Mouse (Mus musculus): Measurements from ENCODE around the gene Ptprh. TPM values are rescaled to one million over a fixed set of nuclear protein-coding genes. Genes with fewer than 3 reads are reported as not detected.

Ptprh gene
- not detected in 2 replicates for polyA plus RNA-seq (2014; fragmentation: Nextera tagmentation; extraction: Ambion mirVana)

- Histone ChIP-seq H3K4me3 (ENCODE audit: low read depth, low read length) (no peak within 1 kb of the TSS), H3K4me1 (ENCODE audit: control insufficient read depth, insufficient read depth, low read length) (no peaks in the 10 kb centered on the region), H3K27me3 (ENCODE audit: control insufficient read depth, insufficient read depth, low read length) (no peaks in the 10 kb centered on the region), H3K27ac (ENCODE audit: low read depth, low read length) (no peak within 1 kb of the TSS), H3K4me2 (ENCODE audit: low read depth) (no peak within 1 kb of the TSS), H3K9me3 (ENCODE audit: control insufficient read depth, low read length) (no peaks in the 10 kb centered on the region), H3K9ac (ENCODE audit: low read length) (no peak within 1 kb of the TSS), H3K36me3 (ENCODE audit: control insufficient read depth, insufficient read depth, low read length) (no peaks in the 10 kb centered on the region)
- WGBS, result 81% methylated on average over 6 of the region's 6 CpGs
- DNase-seq (ENCODE audit: low spot score), result no peak
- no peak for ATAC-seq (ENCODE audit: insufficient read depth, low FRiP score, low TSS enrichment)
These were observed at the start of gene Ptprh for GRCm38 (mm10) chr7:4603873-4604272. Gene Ptprh, minus strand, starts transcription at chr7:4604041.

DNA sequence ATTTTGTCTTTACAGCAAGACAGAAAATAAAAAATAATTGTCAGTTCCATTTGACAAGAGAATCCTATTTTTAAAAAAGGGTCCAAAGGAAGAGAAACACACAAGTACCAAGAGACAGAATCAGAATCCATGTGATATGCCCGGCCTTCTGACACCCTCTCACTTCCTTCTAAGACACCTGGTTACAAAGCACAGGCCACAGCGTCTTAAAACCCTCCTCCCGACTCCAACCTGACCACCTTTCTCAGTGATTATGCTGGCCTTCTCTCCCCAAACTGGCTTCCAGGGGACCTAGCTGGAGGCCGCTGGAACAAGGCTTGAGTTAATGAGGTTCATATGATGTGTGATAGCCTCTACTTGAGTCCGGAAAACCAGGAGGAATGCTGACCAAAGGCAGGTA lies 49.5 kb upstream of the Ptprh start:
- Histone ChIP-seq H3K9ac (ENCODE audit: low read length) (no peak overlapping the region), H3K9me3 (ENCODE audit: control insufficient read depth, low read length) (no peaks in the 10 kb centered on the region), H3K4me3 (ENCODE audit: low read depth, low read length) (no peak overlapping the region)

GRCm38 (mm10) chr7:4652726-4653125 lies 48.9 kb upstream of the Ptprh start:
- no peak overlapping the region for H3K27ac ChIP-seq (ENCODE audit: low read depth, low read length)
- ATAC-seq (ENCODE audit: insufficient read depth, low FRiP score, low TSS enrichment) (no peak), DNase-seq (ENCODE audit: low spot score) (no peak)
- WGBS, result 93% methylated on average over 5 of the region's 5 CpGs
- H3K27me3 ChIP-seq (ENCODE audit: control insufficient read depth, insufficient read depth, low read length), result no peaks in the 10 kb centered on the region
- no peak overlapping the region for H3K9ac ChIP-seq (ENCODE audit: low read length)
- H3K4me1 ChIP-seq (ENCODE audit: control insufficient read depth, insufficient read depth, low read length), result peaks cover 12% of the 10 kb centered on the region
- no peak overlapping the region for H3K4me3 ChIP-seq (ENCODE audit: low read depth, low read length)
- H3K36me3 ChIP-seq (ENCODE audit: control insufficient read depth, insufficient read depth, low read length), result no peaks in the 10 kb centered on the region
- H3K9me3 ChIP-seq (ENCODE audit: control insufficient read depth, low read length), result no peaks in the 10 kb centered on the region
- H3K4me2 ChIP-seq (ENCODE audit: low read depth), result no peak overlapping the region

More for the DNA sequence above, 49.5 kb upstream of the Ptprh start:
- ATAC-seq (ENCODE audit: insufficient read depth, low FRiP score, low TSS enrichment) (no peak), DNase-seq (ENCODE audit: low spot score) (no peak)
- Histone ChIP-seq H3K4me1 (ENCODE audit: control insufficient read depth, insufficient read depth, low read length) (peaks cover 12% of the 10 kb centered on the region), H3K27me3 (ENCODE audit: control insufficient read depth, insufficient read depth, low read length) (no peaks in the 10 kb centered on the region), H3K4me2 (ENCODE audit: low read depth) (no peak overlapping the region), H3K36me3 (ENCODE audit: control insufficient read depth, insufficient read depth, low read length) (no peaks in the 10 kb centered on the region), H3K27ac (ENCODE audit: low read depth, low read length) (no peak overlapping the region)
- 88% methylated on average over 5 of the region's 5 CpGs for whole genome bisulfite sequencing

GRCm38 (mm10) chr7:4651581-4651980 lies 47.7 kb upstream of the Ptprh start:
- Histone ChIP-seq H3K27ac (ENCODE audit: low read depth, low read length) (no peak overlapping the region), H3K4me1 (ENCODE audit: control insufficient read depth, insufficient read depth, low read length) (peaks cover under 1% of the 10 kb centered on the region), H3K9me3 (ENCODE audit: control insufficient read depth, low read length) (no peaks in the 10 kb centered on the region), H3K36me3 (ENCODE audit: control insufficient read depth, insufficient read depth, low read length) (no peaks in the 10 kb centered on the region), H3K9ac (ENCODE audit: low read length) (no peak overlapping the region), H3K27me3 (ENCODE audit: control insufficient read depth, insufficient read depth, low read length) (no peaks in the 10 kb centered on the region), H3K4me2 (ENCODE audit: low read depth) (no peak overlapping the region), H3K4me3 (ENCODE audit: low read depth, low read length) (no peak overlapping the region)
- ATAC-seq (ENCODE audit: insufficient read depth, low FRiP score, low TSS enrichment) (no peak), DNase-seq (ENCODE audit: low spot score) (no peak)
- WGBS, result 76% methylated on average over 8 of the region's 8 CpGs

GRCm38 (mm10) chr7:4647992-4648391 lies 44.2 kb upstream of the Ptprh start:
- Histone ChIP-seq H3K9ac (ENCODE audit: low read length) (no peak overlapping the region), H3K27me3 (ENCODE audit: control insufficient read depth, insufficient read depth, low read length) (no peaks in the 10 kb centered on the region), H3K4me1 (ENCODE audit: control insufficient read depth, insufficient read depth, low read length) (no peaks in the 10 kb centered on the region), H3K36me3 (ENCODE audit: control insufficient read depth, insufficient read depth, low read length) (peaks cover 6% of the 10 kb centered on the region), H3K27ac (ENCODE audit: low read depth, low read length) (no peak overlapping the region), H3K4me2 (ENCODE audit: low read depth) (no peak overlapping the region), H3K4me3 (ENCODE audit: low read depth, low read length) (no peak overlapping the region), H3K9me3 (ENCODE audit: control insufficient read depth, low read length) (no peaks in the 10 kb centered on the region)
- ATAC-seq (ENCODE audit: insufficient read depth, low FRiP score, low TSS enrichment) (no peak), DNase-seq (ENCODE audit: low spot score) (no peak)
- WGBS, result 89% methylated on average over 2 of the region's 2 CpGs

- DNase-seq (ENCODE audit: low spot score) (no peak), ATAC-seq (ENCODE audit: insufficient read depth, low FRiP score, low TSS enrichment) (no peak)
- Histone ChIP-seq H3K9me3 (ENCODE audit: control insufficient read depth, low read length) (no peaks in the 10 kb centered on the region), H3K4me1 (ENCODE audit: control insufficient read depth, insufficient read depth, low read length) (no peaks in the 10 kb centered on the region), H3K27ac (ENCODE audit: low read depth, low read length) (no peak overlapping the region), H3K36me3 (ENCODE audit: control insufficient read depth, insufficient read depth, low read length) (peaks cover 8% of the 10 kb centered on the region), H3K9ac (ENCODE audit: low read length) (no peak overlapping the region), H3K4me2 (ENCODE audit: low read depth) (no peak overlapping the region), H3K27me3 (ENCODE audit: control insufficient read depth, insufficient read depth, low read length) (no peaks in the 10 kb centered on the region), H3K4me3 (ENCODE audit: low read depth, low read length) (no peak overlapping the region)
- WGBS, result 86% methylated on average over 6 of the region's 6 CpGs
These were observed 43.5 kb upstream of the Ptprh start for GRCm38 (mm10) chr7:4647291-4647690.

GRCm38 (mm10) chr7:4646806-4647205 lies 43.0 kb upstream of the Ptprh start:
- no peaks in the 10 kb centered on the region for H3K4me1 ChIP-seq (ENCODE audit: control insufficient read depth, insufficient read depth, low read length)
- ATAC-seq (ENCODE audit: insufficient read depth, low FRiP score, low TSS enrichment), result no peak
- H3K9ac ChIP-seq (ENCODE audit: low read length), result no peak overlapping the region
- no peaks in the 10 kb centered on the region for H3K9me3 ChIP-seq (ENCODE audit: control insufficient read depth, low read length)
- H3K4me3 ChIP-seq (ENCODE audit: low read depth, low read length), result no peak overlapping the region
- no peaks in the 10 kb centered on the region for H3K27me3 ChIP-seq (ENCODE audit: control insufficient read depth, insufficient read depth, low read length)
- 96% methylated on average over 3 of the region's 3 CpGs for WGBS
- no peak for DNase-seq (ENCODE audit: low spot score)
- peaks cover 11% of the 10 kb centered on the region for H3K36me3 ChIP-seq (ENCODE audit: control insufficient read depth, insufficient read depth, low read length)
- H3K4me2 ChIP-seq (ENCODE audit: low read depth), result no peak overlapping the region
- no peak overlapping the region for H3K27ac ChIP-seq (ENCODE audit: low read depth, low read length)

GRCm38 (mm10) chr7:4643225-4643624 lies 39.4 kb upstream of the Ptprh start:
- H3K4me3 ChIP-seq (ENCODE audit: low read depth, low read length), result no peak overlapping the region
- 96% methylated on average over 6 of the region's 6 CpGs for WGBS
- peaks cover 20% of the 10 kb centered on the region for H3K36me3 ChIP-seq (ENCODE audit: control insufficient read depth, insufficient read depth, low read length)
- no peaks in the 10 kb centered on the region for H3K9me3 ChIP-seq (ENCODE audit: control insufficient read depth, low read length)
- ATAC-seq (ENCODE audit: insufficient read depth, low FRiP score, low TSS enrichment) (no peak), DNase-seq (ENCODE audit: low spot score) (no peak)
- no peak overlapping the region for H3K9ac ChIP-seq (ENCODE audit: low read length)
- no peak overlapping the region for H3K4me2 ChIP-seq (ENCODE audit: low read depth)
- H3K4me1 ChIP-seq (ENCODE audit: control insufficient read depth, insufficient read depth, low read length), result no peaks in the 10 kb centered on the region
- no peaks in the 10 kb centered on the region for H3K27me3 ChIP-seq (ENCODE audit: control insufficient read depth, insufficient read depth, low read length)
- H3K27ac ChIP-seq (ENCODE audit: low read depth, low read length), result no peak overlapping the region

DNA sequence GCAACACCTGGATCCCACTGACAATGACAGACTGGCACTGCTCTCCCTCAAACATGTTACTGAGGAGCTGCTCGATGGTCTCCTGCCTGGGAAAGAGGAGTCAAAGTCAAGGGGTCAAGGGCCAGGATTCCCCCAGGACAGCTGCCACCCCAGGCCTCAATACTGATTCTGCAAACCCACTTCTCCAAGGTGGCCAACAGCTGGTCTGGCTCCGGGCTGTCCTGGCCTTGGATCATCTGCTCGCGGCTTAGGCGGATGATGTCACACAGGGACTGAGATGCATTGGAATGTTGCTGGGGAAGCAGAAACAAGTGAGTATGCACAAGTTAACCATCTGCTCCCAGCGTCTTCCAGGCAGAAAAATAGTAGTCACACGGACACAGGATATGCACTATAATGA lies 38.1 kb upstream of the Ptprh start:
- 91% methylated on average over 7 of the region's 7 CpGs for WGBS
- Histone ChIP-seq H3K9ac (ENCODE audit: low read length) (no peak overlapping the region), H3K4me1 (ENCODE audit: control insufficient read depth, insufficient read depth, low read length) (no peaks in the 10 kb centered on the region), H3K27ac (ENCODE audit: low read depth, low read length) (no peak overlapping the region), H3K4me2 (ENCODE audit: low read depth) (no peak overlapping the region), H3K27me3 (ENCODE audit: control insufficient read depth, insufficient read depth, low read length) (no peaks in the 10 kb centered on the region), H3K4me3 (ENCODE audit: low read depth, low read length) (no peak overlapping the region), H3K9me3 (ENCODE audit: control insufficient read depth, low read length) (no peaks in the 10 kb centered on the region), H3K36me3 (ENCODE audit: control insufficient read depth, insufficient read depth, low read length) (peaks cover 20% of the 10 kb centered on the region)
- ATAC-seq (ENCODE audit: insufficient read depth, low FRiP score, low TSS enrichment) (no peak), DNase-seq (ENCODE audit: low spot score) (no peak)
